Mouse (Mus musculus) MEL (cell line): Measurements from ENCODE around the gene Rad17. TPM values are rescaled to one million over a fixed set of nuclear protein-coding genes. Genes with fewer than 3 reads are reported as not detected.

Source experiments
- DNase-seq: peaks from one replicate; pipeline ENCODE4 v3.0.0; 2011; ENCODE audit warnings: low read depth, low spot score
- H3K27ac ChIP-seq: 2 replicates; pipeline ENCODE4 v1.5.1; 2012; ENCODE audit warnings: low read depth, mild to moderate bottlenecking, control low read depth, low read length, moderate library complexity; ENCODE audit not compliant: control insufficient read depth
- H3K27me3 ChIP-seq, 2 experiments: fragments of 150-350 bp in 1 of 2; sonication (generic) in 1 of 2; 2 replicates each; pipeline ENCODE4 v1.6.1; 2012; ENCODE audit warnings: low read length in 2 of 2, mild to moderate bottlenecking in 2 of 2, improper control_type of control experiment in 1 of 2, moderate library complexity in 1 of 2; ENCODE audit not compliant: insufficient read depth in 2 of 2, control insufficient read depth in 1 of 2
- H3K36me3 ChIP-seq, 2 experiments: 2 replicates each; pipeline ENCODE4 v1.6.1; 2012 to 2014; ENCODE audit warnings: low read length in 2 of 2, improper control_type of control experiment in 1 of 2, inconsistent platforms in 1 of 2, mild to moderate bottlenecking in 1 of 2; ENCODE audit not compliant: insufficient read depth in 2 of 2, control insufficient read depth in 1 of 2
- H3K4me1 ChIP-seq, 2 experiments: fragments of 150-350 bp in 1 of 2; sonication (generic) in 1 of 2; 2 replicates each; pipeline ENCODE4 v1.6.1; 2012; ENCODE audit warnings: low read length in 2 of 2, improper control_type of control experiment in 1 of 2, mild to moderate bottlenecking in 1 of 2; ENCODE audit not compliant: insufficient read depth in 2 of 2, control insufficient read depth in 1 of 2
- H3K4me3 ChIP-seq, 2 experiments: fragments of 150-350 bp in 1 of 2; sonication (generic) in 1 of 2; 2 replicates each; pipeline ENCODE4 v1.5.1; 2012; ENCODE audit warnings: low read depth in 2 of 2, low read length in 2 of 2, mild to moderate bottlenecking in 2 of 2, moderate library complexity in 2 of 2, control low read depth in 1 of 2, improper control_type of control experiment in 1 of 2; ENCODE audit not compliant: control insufficient read depth in 1 of 2, insufficient read depth in 1 of 2
- H3K79me2 ChIP-seq: 2 replicates; pipeline ENCODE4 v1.6.1; 2012; ENCODE audit warnings: mild to moderate bottlenecking, low read length, moderate library complexity; ENCODE audit not compliant: control insufficient read depth, poor library complexity, insufficient read depth
- H3K9ac ChIP-seq: 2 replicates; pipeline ENCODE4 v1.6.1; 2012; ENCODE audit warnings: low read depth, mild to moderate bottlenecking, control low read depth, low read length, moderate library complexity; ENCODE audit not compliant: control insufficient read depth, poor library complexity, severe bottlenecking
- H3K9me3 ChIP-seq: fragments of 150-350 bp; sonication (generic); replicated peaks from 2 replicates; pipeline ENCODE4 v1.6.1; 2012; ENCODE audit warnings: mild to moderate bottlenecking, low read length, improper control_type of control experiment, moderate library complexity; ENCODE audit not compliant: insufficient read depth
- BHLHE40 ChIP-seq: IDR thresholded peaks from 2 replicates; pipeline ENCODE4 v1.6.1; 2012; ENCODE audit warnings: low read depth, mild to moderate bottlenecking, inconsistent platforms, low read length, improper control_type of control experiment, borderline replicate concordance
- CHD1 ChIP-seq: IDR thresholded peaks from 2 replicates; pipeline ENCODE4 v1.6.1; 2012; ENCODE audit warnings: low read depth, mild to moderate bottlenecking, inconsistent platforms, low read length, improper control_type of control experiment
- CHD2 ChIP-seq: IDR thresholded peaks from 2 replicates; pipeline ENCODE4 v1.6.1; 2011; ENCODE audit warnings: low read length, improper control_type of control experiment
- CTCF ChIP-seq, 3 experiments: IDR thresholded peaks in 2 of 3; conservative IDR thresholded peaks in 1 of 3; 2 replicates each; pipeline ENCODE4 v1.5.1; 2011 to 2012; ENCODE audit warnings: low read length in 3 of 3, low read depth in 2 of 3, mild to moderate bottlenecking in 2 of 3, improper control_type of control experiment in 1 of 3, inconsistent platforms in 1 of 3, mixed read lengths in 1 of 3, moderate library complexity in 1 of 3; ENCODE audit not compliant: control insufficient read depth in 1 of 3, insufficient read depth in 1 of 3, poor library complexity in 1 of 3, severe bottlenecking in 1 of 3
- E2F4 ChIP-seq: IDR thresholded peaks from 2 replicates; pipeline ENCODE4 v1.6.1; 2011; ENCODE audit warnings: low read depth, low read length, improper control_type of control experiment, borderline replicate concordance
- ELF1 ChIP-seq: IDR thresholded peaks from 2 replicates; pipeline ENCODE4 v1.6.1; 2014; ENCODE audit warnings: low read depth, mild to moderate bottlenecking, inconsistent platforms, low read length, improper control_type of control experiment, moderate library complexity
- EP300 ChIP-seq, 2 experiments: IDR thresholded peaks; 2 replicates each; pipeline ENCODE4 v1.6.1; 2011; ENCODE audit warnings: improper control_type of control experiment in 2 of 2, low read length in 2 of 2, low read depth in 1 of 2, mild to moderate bottlenecking in 1 of 2
- ETS1 ChIP-seq: IDR thresholded peaks from 2 replicates; pipeline ENCODE4 v1.6.1; 2012; ENCODE audit warnings: low read depth, mild to moderate bottlenecking, inconsistent platforms, low read length, improper control_type of control experiment, moderate library complexity
- GABPA ChIP-seq: IDR thresholded peaks from 2 replicates; pipeline ENCODE4 v1.6.1; 2012; ENCODE audit warnings: low read depth, mild to moderate bottlenecking, inconsistent platforms, low read length, improper control_type of control experiment, moderate library complexity
- GATA1 ChIP-seq: IDR thresholded peaks from 2 replicates; pipeline ENCODE4 v1.6.1; 2011; ENCODE audit warnings: low read depth, low read length, improper control_type of control experiment
- HCFC1 ChIP-seq: IDR thresholded peaks from 2 replicates; pipeline ENCODE4 v1.6.1; 2012; ENCODE audit warnings: low read depth, mild to moderate bottlenecking, inconsistent platforms, low read length, improper control_type of control experiment, moderate library complexity
- JUND ChIP-seq: IDR thresholded peaks from 2 replicates; pipeline ENCODE4 v1.6.1; 2011; ENCODE audit warnings: low read depth, mild to moderate bottlenecking, improper control_type of control experiment, low read length
- KAT2A ChIP-seq: conservative IDR thresholded peaks from 2 replicates; pipeline ENCODE4 v1.6.1; 2012; ENCODE audit warnings: low read depth, low read length, improper control_type of control experiment, inconsistent platforms
- MAX ChIP-seq: IDR thresholded peaks from 2 replicates; pipeline ENCODE4 v1.6.1; 2011; ENCODE audit warnings: low read length, improper control_type of control experiment
- MAZ ChIP-seq: IDR thresholded peaks from 2 replicates; pipeline ENCODE4 v1.6.1; 2012; ENCODE audit warnings: low read depth, mild to moderate bottlenecking, inconsistent platforms, low read length, improper control_type of control experiment
- MEF2A ChIP-seq: IDR thresholded peaks from 2 replicates; pipeline ENCODE4 v1.6.1; 2014; ENCODE audit warnings: low read depth, mild to moderate bottlenecking, inconsistent platforms, low read length, improper control_type of control experiment; ENCODE audit not compliant: poor library complexity, insufficient replicate concordance, severe bottlenecking; ENCODE audit errors: extremely low read depth
- MXI1 ChIP-seq: IDR thresholded peaks from 2 replicates; pipeline ENCODE4 v1.6.1; 2011; ENCODE audit warnings: mild to moderate bottlenecking, low read depth, low read length, improper control_type of control experiment
- MYB ChIP-seq: IDR thresholded peaks from 2 replicates; pipeline ENCODE4 v1.6.1; 2011; ENCODE audit warnings: mild to moderate bottlenecking, low read depth, low read length, improper control_type of control experiment
- NRF1 ChIP-seq: IDR thresholded peaks from 2 replicates; pipeline ENCODE4 v1.6.1; 2014; ENCODE audit warnings: low read depth, mild to moderate bottlenecking, inconsistent platforms, low read length, improper control_type of control experiment, moderate library complexity; ENCODE audit not compliant: poor library complexity, insufficient read depth, severe bottlenecking
- POLR2A ChIP-seq, 2 experiments: IDR thresholded peaks; 2 replicates each; pipeline ENCODE4 v1.6.1; 2011 to 2012; ENCODE audit warnings: low read length in 2 of 2, mild to moderate bottlenecking in 2 of 2, control low read depth in 1 of 2, improper control_type of control experiment in 1 of 2, low read depth in 1 of 2, moderate library complexity in 1 of 2; ENCODE audit not compliant: control insufficient read depth in 1 of 2, insufficient read depth in 1 of 2, poor library complexity in 1 of 2
- POLR2AphosphoS2 ChIP-seq: IDR thresholded peaks from 2 replicates; pipeline ENCODE4 v1.6.1; 2011; ENCODE audit warnings: low read length, improper control_type of control experiment
- POLR2AphosphoS5 ChIP-seq: IDR thresholded peaks from 2 replicates; pipeline ENCODE4 v1.6.1; 2012; ENCODE audit warnings: low read depth, borderline replicate concordance, mild to moderate bottlenecking, inconsistent platforms, low read length, moderate library complexity, mixed read lengths
- RAD21 ChIP-seq: IDR thresholded peaks from 2 replicates; pipeline ENCODE4 v1.6.1; 2011; ENCODE audit warnings: mild to moderate bottlenecking, low read depth, low read length, improper control_type of control experiment
- SIN3A ChIP-seq: IDR thresholded peaks from 2 replicates; pipeline ENCODE4 v1.6.1; 2012; ENCODE audit warnings: low read length, improper control_type of control experiment, inconsistent platforms
- SMC3 ChIP-seq: IDR thresholded peaks from 2 replicates; pipeline ENCODE4 v1.6.1; 2011; ENCODE audit warnings: low read depth, low read length, improper control_type of control experiment
- TAL1 ChIP-seq: IDR thresholded peaks from 2 replicates; pipeline ENCODE4 v1.6.1; 2012; ENCODE audit warnings: mild to moderate bottlenecking, inconsistent platforms, low read length, moderate library complexity, mixed read lengths
- UBTF ChIP-seq: IDR thresholded peaks from 2 replicates; pipeline ENCODE4 v1.6.1; 2012; ENCODE audit warnings: low read depth, mild to moderate bottlenecking, inconsistent platforms, low read length, improper control_type of control experiment, moderate library complexity, borderline replicate concordance; ENCODE audit not compliant: insufficient read depth
- USF2 ChIP-seq, 2 experiments: IDR thresholded peaks; 2 replicates each; pipeline ENCODE4 v1.6.1; 2011 to 2012; ENCODE audit warnings: improper control_type of control experiment in 2 of 2, low read length in 2 of 2, borderline replicate concordance in 1 of 2, inconsistent platforms in 1 of 2, low read depth in 1 of 2, mild to moderate bottlenecking in 1 of 2; ENCODE audit not compliant: insufficient read depth in 1 of 2
- ZC3H11A ChIP-seq: IDR thresholded peaks from 2 replicates; pipeline ENCODE4 v1.6.1; 2012; ENCODE audit warnings: low read depth, mild to moderate bottlenecking, inconsistent platforms, low read length, improper control_type of control experiment
- ZNF384 ChIP-seq: IDR thresholded peaks from 2 replicates; pipeline ENCODE4 v1.6.1; 2012; ENCODE audit warnings: low read depth, mild to moderate bottlenecking, inconsistent platforms, low read length, improper control_type of control experiment
- polyA plus RNA-seq, 2 experiments: library from polyadenylated mRNA; stranded (reverse) in 1 of 2; unstranded in 1 of 2; fragments of >175 nt in 1 of 2; fragments of >200 nt in 1 of 2; gene quantifications; 2 replicates each; pipeline versions ENCODE4 v1.2.1 to v1.2.4; 2012; ENCODE audit warnings: low replicate concordance in 2 of 2, low read depth in 1 of 2; ENCODE audit not compliant: insufficient read length in 2 of 2, insufficient read depth in 1 of 2, missing spikeins in 1 of 2
- total RNA-seq: library from RNA; depleted of rRNA; stranded (reverse); fragments of 300-350 nt; gene quantifications from 2 replicates; pipeline ENCODE4 v1.2.3, GENCODE M21; 2012

Gene Rad17
- total and polyA plus RNA-seq, 3 experiments: 21.7 to 31.2 TPM; not detected in 1

DNA sequence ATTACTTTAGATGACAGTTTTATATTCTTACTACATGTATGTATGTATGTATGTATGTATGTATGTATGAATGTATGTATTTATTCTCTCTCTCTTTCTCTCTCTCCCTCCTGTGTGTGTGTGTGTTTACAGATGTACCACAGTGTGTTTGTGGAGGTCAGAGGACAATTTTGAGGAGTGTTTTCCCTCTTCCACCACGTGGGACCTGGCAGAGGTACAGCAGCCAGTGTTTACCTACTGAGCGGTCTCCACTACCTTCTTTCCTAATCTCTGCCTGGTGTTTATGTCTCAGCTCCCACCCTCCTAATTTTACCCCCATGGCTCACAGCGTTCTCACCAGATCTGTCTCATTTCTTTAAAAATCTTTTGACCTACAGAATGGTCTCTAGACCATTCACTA is 71.6 kb downstream of the Rad17 start:
- Histone ChIP-seq H3K79me2 (no peaks in the 10 kb centered on the region), H3K27me3 (0 out of 4 replicates have a peak, but pooled peaks cover 0 to 1% of the 10 kb centered on the region in 2 experiments), H3K9me3 (no peaks in the 10 kb centered on the region), H3K4me3 (no peak overlapping the region), H3K27ac (no peak overlapping the region), H3K4me1 (peaks cover 0 to 4% of the 10 kb centered on the region in 2 experiments; a peak in 1 of 4 replicates), H3K9ac (no peak overlapping the region), H3K36me3 (no peaks in the 10 kb centered on the region; a peak in 1 of 4 replicates)
- TF ChIP-seq CTCF (IDR thresholded peaks at IDR 0.05 in 2 of 3, conservative IDR thresholded peaks at IDR 0.05 in 1 of 3; ENCODE audit: control insufficient read depth in 1 of 3, insufficient read depth in 1 of 3, low read depth in 2 of 3, low read length in 3 of 3, poor library complexity in 1 of 3, severe bottlenecking in 1 of 3): no peak
- TF ChIP-seq BHLHE40: no peak
- no peak for TF ChIP-seq TAL1
- no peak for TF ChIP-seq ELF1
- no peak for TF ChIP-seq POLR2AphosphoS2
- TF ChIP-seq ETS1: no peak
- no peak for TF ChIP-seq RAD21
- no peak for TF ChIP-seq ZC3H11A
- TF ChIP-seq MAZ: no peak
- no peak for TF ChIP-seq MXI1
- TF ChIP-seq SIN3A: no peak
- TF ChIP-seq UBTF: no peak
- TF ChIP-seq MYB: no peak
- TF ChIP-seq MAX: no peak
- no peak for TF ChIP-seq ZNF384
- DNase-seq: no peak

DNA sequence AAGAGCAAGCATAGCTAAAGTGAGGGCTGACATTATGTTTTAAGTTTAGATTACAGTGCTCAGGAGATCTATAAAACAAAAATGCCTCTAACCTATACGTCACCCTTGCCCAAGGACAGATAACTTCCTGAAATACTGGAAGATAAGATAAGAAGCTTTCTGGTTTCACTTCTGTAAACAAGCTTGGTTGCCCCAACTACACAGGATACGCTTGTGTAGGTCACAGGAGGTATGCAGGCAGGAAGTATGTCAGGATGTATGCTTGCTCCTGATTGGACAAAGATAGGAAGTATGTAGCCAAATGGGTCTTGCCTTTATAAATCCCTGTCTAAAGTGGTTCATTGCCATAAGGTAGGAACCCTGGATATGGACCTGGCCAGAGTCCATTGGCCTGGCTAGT is 74.9 kb downstream of the Rad17 start:
- H3K4me1 ChIP-seq: 0 out of 4 replicates have a peak, but pooled peaks cover 0 to 4% of the 10 kb centered on the region in 2 experiments
- peak; percentile 44 for DNase-seq
- TF ChIP-seq GABPA (no peak), SIN3A (no peak), CTCF (IDR thresholded peaks at IDR 0.05 in 2 of 3, conservative IDR thresholded peaks at IDR 0.05 in 1 of 3; ENCODE audit: control insufficient read depth in 1 of 3, insufficient read depth in 1 of 3, low read depth in 2 of 3, low read length in 3 of 3, poor library complexity in 1 of 3, severe bottlenecking in 1 of 3) (no peak), MYB (no peak), MAZ (no peak), USF2 (IDR thresholded peaks at IDR 0.05; ENCODE audit: borderline replicate concordance in 1 of 2, insufficient read depth in 1 of 2, low read depth in 1 of 2, low read length in 2 of 2) (no peak), BHLHE40 (no peak), RAD21 (no peak), NRF1 (no peak), CHD2 (no peak), ETS1 (peak; percentile 58), JUND (no peak), GATA1 (peak; percentile 74), ZC3H11A (no peak), E2F4 (no peak), KAT2A (no peak), POLR2AphosphoS5 (no peak), EP300 (IDR thresholded peaks at IDR 0.05; ENCODE audit: low read depth in 1 of 2, low read length in 2 of 2) (peak; percentile 22 to 28; a peak in 1 of 4 replicates), UBTF (no peak), MEF2A (no peak), HCFC1 (no peak), POLR2A (IDR thresholded peaks at IDR 0.05; ENCODE audit: control insufficient read depth in 1 of 2, insufficient read depth in 1 of 2, low read depth in 1 of 2, low read length in 2 of 2, poor library complexity in 1 of 2) (no peak), CHD1 (no peak), SMC3 (no peak)

More for the DNA sequence above, 74.9 kb downstream of the Rad17 start:
- no peaks in the 10 kb centered on the region for H3K36me3 ChIP-seq
- H3K9ac ChIP-seq: no peak overlapping the region
- no peak overlapping the region for H3K4me3 ChIP-seq
- 0 out of 4 replicates have a peak, but pooled peaks cover 0 to 1% of the 10 kb centered on the region in 2 experiments for H3K27me3 ChIP-seq
- H3K27ac ChIP-seq: no peak overlapping the region
- H3K79me2 ChIP-seq: no peaks in the 10 kb centered on the region
- no peaks in the 10 kb centered on the region for H3K9me3 ChIP-seq
